Mouse (Mus musculus) urinary bladder, adult 18-20 months (tissue): Measurements from ENCODE around the gene Hs2st1.

Source experiments
- DNase-seq, 2 experiments: peaks; one replicate each; pipeline ENCODE4 v3.0.0; 2022; ENCODE audit warnings: low spot score in 2 of 2, mixed read lengths in 2 of 2

The Hs2st1 gene

GRCm38 (mm10) chr3:144437871-144438398, 132.0 kb downstream of the Hs2st1 start:
- DNase-seq, result no peak

DNA sequence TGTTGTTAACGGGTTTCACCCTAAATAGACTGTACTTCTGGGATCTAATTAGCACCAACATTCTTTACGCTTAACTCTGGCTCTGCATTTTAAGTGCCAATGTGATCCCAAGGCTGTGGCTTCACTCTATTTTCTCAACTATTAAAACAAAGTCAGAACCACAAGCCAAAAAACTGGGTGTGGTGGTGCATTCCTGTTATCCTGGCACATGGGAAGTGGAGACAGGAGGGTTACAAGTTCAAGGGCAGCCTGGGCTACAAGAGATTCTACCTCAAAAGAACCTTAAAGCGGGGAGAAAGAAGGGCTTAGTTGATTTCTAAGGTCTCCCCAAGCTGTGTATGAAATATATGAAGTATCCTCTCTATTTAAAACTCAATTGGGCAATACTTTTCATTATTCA, 133.9 kb downstream of the Hs2st1 start:
- DNase-seq, result no peak

DNA sequence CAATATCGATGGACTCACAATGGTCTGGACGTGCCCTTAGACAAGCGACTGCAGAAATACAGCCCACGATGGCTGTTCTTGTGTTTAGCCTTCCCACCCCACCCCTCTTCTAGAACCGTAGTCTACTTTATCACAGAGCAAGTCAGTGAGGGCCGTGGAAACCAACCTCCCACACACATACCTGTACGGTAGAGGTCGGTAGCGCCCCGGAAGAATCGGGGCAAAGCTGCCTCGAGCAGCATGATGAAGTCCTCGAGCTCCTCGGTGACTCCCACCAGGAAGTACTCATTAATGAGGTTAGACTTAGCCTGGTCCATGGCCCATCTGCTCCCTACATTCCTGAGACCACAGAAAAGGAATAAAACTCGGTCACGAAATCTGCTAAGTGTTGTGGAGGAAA, 134.7 kb downstream of the Hs2st1 start:
- DNase-seq, result no peak

DNA sequence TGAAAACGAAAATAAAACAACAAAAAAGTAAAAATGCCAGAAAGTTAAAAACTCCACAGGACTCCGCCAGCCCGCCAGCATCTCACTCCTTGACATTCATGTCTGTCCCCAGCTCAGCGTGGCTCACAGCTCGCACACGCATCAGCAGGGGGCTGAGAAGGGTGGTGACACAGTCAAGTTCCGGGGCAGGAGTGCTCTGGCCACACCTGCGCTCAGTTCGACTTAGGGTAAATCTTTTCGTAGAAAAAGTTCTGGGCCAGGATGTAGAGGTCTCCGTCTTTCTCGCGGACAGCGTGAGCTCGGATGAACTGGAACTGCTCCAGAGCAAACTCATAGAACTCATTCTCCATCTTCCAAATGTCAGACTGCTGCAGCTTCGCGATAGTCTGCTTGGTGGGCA, 135.7 kb downstream of the Hs2st1 start:
- no peak for DNase-seq

DNA sequence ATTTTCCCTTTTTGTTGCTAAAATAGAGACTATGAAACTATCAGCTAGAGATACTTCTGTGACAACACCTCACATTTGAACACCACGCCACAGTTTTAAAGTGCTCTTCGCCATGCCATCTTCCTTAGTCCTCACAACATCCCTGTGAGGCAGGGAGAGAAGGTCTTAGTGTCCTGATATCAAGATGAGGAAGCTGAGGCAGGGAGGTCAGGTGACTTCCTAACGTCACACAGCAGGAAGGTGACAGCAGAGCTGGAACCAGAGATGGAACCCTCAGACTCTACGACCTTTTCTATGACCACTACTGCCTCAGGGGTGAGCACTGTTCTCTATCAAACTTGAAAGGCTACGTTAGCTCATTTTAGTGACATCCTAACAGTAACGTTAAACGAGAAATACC, 136.9 kb downstream of the Hs2st1 start:
- no peak for DNase-seq

- DNase-seq, result no peak
These were observed 137.8 kb downstream of the Hs2st1 start for GRCm38 (mm10) chr3:144432143-144432577.

DNA sequence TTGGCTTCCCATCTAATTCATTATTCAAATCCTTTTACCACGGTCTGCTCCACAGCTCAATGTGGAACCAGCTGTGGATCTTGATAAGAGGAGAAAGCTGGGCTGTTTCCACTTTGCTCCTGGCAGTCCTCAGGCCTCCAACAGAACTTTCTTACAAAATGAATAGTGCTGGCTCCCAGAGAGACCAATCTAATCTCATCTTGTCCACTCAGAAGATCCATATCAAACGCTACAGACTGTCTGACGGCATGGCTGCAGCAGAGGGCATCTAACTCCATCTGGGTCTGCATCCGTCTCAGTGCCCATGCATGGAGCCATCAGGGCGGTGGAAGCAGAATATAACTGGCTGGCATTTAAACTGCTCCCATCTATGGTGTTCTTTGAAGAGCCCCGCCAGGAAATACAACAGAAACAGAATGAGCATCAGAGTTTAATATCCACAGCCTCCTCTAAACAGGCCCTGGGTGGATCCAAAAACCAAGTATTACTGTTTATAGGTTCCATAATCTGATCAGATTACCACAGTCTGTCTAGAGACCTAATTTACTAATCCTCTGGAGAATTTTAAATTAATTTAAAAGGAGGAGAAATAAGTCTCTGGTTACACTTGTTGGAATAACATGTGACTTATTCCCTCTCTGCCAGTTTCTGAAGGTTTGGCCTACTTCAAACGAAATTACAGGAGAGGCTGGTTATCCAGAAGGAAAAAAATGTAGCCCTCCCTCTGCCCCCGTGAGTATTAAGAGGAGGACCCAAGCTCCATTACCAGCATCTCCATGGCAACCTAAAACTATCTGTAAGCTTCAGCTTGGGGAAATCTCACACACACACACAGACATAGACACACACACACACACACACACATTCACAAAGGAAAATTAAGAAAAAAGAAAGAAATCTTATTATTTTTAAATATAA, 141.2 kb downstream of the Hs2st1 start:
- no peak for DNase-seq

- no peak for DNase-seq
These were observed 144.9 kb downstream of the Hs2st1 start for GRCm38 (mm10) chr3:144425041-144425448.

DNA sequence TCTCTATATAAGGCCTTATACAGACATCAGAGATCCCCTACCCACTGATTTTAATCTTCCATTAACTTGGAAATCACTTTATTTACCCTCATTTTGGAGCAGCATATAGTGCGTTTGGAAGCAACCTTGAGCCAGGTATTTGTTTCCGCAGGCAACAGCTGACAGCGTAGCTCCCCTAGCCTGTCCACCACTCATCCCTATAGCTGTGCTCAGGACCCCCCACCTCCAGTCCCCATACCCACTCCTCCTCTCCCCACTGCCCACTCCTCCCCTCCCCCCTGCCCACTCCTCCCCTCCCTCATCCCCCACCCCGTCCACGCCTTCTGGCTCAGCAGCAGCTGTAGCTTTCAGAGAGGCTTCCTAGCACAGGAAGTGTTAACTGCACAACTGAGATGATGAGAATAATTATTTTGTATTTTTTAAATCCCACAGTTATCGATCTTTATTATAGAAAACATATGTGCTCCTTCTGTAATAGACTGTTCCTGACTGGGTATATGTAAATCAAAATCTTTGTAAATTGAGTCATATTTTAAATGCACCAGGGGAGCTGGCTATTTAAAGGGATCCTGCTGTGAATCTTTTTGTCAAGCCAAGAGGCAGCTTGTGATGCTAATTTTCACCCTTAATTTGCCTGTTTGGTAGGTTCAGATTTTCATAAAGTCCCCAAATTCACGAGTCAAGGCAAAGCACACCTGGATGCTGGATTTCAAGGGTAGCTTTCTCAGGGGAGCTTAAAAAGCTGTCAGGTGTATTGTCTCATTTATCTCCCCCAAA, 148.4 kb downstream of the Hs2st1 start:
- DNase-seq, result no peak

DNA sequence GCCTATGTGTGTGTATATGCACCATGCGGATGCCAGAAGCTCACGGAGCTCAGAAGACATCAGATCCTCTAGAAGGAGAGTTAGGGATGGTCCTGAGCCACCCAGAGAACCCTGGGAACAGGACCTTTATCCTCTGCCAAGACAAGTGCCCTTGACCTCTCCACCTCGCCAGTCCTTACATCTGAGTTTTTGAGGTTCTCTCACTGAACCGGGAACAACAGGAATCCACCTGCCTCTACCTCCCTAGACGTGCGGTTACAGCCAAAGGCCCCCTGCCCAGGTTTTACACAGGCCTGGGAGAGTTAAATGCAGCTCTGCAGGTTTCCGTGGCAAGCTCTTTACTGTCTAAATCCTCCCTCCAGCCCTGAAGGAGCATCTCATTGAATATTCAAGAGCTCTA, 156.2 kb downstream of the Hs2st1 start:
- no peak for DNase-seq

GRCm38 (mm10) chr3:144412538-144413272, 157.3 kb downstream of the Hs2st1 start:
- DNase-seq, result no peak

DNA sequence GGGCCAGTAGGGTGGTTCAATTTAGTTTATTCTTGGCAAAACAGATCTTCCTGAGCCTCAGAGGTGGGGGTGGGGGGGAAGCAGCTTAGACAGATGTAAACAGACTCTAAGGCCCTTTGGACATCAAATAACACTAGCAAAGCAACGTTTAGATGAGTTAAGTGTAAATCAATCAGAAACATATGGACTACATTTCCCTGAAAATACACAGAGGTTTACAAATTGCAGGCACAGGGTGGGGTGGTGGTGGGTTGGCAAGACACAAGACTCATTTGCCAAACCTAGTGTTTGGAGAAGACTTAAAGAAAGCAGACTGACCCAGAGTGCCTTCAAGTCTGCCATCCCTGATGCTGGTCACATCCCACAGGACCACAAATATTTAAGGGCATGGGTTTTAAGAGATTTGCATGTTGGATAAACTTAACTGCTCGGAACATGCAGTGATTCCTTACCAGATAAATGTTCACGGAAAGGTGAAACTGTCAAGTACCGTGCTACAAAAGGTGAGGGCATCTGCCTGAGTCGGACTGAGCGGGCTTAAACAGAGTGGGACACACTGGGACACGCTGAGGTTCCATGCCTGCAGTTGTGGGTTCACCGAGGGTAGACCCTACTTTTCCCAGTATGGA, 158.2 kb downstream of the Hs2st1 start:
- DNase-seq, result no peak

GRCm38 (mm10) chr3:144411051-144411542, 158.9 kb downstream of the Hs2st1 start:
- no peak for DNase-seq

GRCm38 (mm10) chr3:144408953-144409352, 161.0 kb downstream of the Hs2st1 start:
- DNase-seq, result no peak

- DNase-seq, result no peak
These were observed 164.7 kb downstream of the Hs2st1 start for GRCm38 (mm10) chr3:144405331-144405730.

DNA sequence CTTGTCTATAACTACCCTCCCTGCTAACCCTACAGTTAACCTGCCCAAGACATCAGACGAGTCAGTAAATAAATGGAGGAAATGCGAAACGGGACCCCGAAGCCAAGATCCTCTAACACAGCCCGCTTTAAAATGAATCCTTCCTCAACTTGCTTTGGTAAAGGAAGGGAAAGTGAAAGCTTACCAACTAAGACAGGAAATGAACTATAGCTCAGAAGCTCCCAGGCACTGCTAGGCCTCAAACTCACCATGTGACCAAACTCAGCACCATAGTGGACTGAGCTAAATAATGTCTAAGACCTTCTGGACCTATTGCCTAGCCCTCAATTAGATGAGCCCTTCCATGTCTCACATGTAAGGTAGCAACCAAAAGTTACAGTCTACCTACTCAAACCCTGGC, 168.7 kb downstream of the Hs2st1 start:
- no peak for DNase-seq

GRCm38 (mm10) chr3:144400870-144401269, 169.1 kb downstream of the Hs2st1 start:
- DNase-seq, result no peak

DNA sequence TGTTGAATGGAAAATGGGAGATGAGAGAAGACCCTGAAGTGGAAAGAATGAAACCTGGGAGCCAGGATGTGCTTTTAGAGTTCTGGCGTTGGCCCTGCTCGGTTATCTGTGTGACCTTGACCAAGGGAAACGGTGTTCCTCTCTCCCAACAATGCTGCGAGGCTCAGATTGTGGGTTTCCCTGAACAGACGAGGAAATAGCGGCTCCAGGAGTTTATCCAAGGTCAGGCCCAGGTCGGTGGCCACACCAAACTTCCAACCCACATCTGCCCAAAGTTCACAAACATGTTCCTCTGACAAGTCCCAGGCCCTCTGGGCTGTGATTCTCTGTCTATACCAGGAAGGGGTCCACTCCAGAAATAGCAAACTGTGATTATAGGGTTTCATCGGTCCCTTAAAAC, 169.6 kb downstream of the Hs2st1 start:
- DNase-seq, result no peak

DNA sequence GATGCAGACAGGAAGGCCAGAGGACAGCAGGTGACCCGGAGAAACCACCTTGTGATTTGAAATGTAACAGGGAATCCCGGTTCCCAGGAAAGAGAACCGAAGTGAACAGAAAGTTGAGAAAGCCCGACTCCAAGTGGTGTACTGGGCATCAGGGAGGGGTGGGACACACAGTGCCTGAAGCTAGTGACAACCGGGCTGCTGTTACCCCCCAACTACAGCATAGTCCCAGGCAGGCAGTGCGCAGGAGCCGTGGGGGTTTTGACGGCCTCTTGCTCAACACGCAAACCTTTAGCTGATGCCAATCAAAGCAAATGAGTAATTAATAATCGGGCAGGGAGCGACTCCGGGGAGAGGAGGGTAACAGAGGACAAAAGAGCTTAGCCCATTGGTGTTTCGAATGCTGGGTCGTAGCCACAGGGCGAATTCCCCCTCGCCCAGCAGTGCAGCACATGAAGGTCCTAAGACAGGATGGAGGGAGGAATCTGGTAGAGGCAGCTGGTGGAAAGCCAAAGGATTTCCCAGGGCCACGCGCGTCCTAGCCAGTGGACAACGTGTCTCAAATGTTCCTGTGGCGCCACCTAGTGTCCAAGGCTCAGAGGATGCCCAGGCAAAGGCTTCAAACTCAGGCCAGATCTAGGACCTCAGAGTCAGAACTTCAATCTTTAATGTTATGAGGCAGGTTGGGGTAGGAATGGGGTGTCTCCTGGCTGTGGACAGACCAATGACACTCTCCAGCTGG, 170.5 kb downstream of the Hs2st1 start:
- peak; percentile 74 to 82 for DNase-seq

GRCm38 (mm10) chr3:144398166-144398565, 171.8 kb downstream of the Hs2st1 start:
- DNase-seq, result no peak
